Mouse (Mus musculus) v-Abl transformed pro-B cells (cell line): Measurements from ENCODE around the gene Dpm2.

Experiments used
- in situ Hi-C, 2 experiments: fragments of 400-800 bp; cut with MboI; formaldehyde crosslinking; loops; one replicate each; pipeline ENCODE4 v1.15.1; 2025; ENCODE audit not compliant: unreplicated experiment in 2 of 2

Dpm2 gene

DNA sequence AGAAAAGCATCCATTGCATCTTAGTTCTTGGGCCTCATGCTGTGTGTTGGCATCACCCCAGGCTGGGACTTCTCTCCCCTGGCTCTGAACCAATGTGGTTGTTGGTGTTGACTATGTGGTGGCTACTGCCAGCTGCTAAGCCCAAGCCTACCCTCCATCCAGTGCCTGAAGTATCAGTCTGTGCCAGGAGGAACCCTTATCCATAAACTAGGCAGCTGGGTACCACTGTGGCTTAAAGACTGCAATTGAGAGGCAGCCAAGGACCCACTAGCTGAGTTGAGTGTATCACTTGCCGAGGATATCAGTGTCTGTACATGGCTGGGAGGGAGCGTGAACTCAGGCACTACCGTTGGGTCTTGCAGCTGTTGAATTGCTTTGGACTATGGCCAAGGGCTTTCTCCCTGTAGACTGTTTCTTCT, 27.6 kb upstream of the Dpm2 start:
- in situ Hi-C loops, result no loop called here

DNA sequence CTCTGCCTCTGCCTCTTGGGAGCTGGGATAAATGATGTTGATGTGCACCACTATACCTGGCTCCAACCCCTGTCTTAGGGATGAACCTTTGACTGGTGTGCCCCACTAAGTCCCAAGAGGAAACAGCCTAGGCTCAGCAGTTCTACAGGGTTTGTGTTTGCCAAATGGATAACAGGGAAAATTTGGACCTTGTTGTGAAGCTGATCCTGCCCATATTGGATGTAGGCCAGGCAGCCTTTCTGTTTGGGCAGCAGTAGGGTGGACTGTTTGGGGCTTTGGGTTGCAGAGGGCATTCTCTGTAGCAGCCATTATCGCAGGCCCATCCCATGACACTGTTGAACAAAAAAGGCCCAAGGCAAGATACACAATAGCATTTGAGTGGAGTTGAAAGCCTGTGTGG, 23.7 kb upstream of the Dpm2 start:
- in situ Hi-C loops, result no loop called here

DNA sequence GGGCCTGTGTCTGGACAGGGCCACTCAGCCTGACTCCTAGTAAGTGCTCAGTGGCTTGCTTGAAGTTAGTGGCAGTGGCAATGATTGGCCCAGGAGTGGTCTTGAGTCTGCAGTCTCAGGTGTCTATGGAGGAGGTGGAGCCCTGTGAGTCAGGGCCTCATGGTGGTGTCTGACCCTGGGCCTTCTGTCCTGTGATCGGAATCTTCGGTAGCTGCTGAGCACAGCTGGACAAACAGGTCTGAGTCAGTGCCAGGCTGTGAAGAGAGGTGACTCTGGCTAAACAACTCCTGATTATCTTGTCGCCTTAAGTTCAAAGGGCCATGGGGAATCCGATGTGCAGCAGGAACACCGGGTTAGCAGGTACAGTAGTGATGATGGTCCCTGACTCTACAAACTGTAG, 23.3 kb upstream of the Dpm2 start:
- in situ Hi-C loops, result no loop called here

DNA sequence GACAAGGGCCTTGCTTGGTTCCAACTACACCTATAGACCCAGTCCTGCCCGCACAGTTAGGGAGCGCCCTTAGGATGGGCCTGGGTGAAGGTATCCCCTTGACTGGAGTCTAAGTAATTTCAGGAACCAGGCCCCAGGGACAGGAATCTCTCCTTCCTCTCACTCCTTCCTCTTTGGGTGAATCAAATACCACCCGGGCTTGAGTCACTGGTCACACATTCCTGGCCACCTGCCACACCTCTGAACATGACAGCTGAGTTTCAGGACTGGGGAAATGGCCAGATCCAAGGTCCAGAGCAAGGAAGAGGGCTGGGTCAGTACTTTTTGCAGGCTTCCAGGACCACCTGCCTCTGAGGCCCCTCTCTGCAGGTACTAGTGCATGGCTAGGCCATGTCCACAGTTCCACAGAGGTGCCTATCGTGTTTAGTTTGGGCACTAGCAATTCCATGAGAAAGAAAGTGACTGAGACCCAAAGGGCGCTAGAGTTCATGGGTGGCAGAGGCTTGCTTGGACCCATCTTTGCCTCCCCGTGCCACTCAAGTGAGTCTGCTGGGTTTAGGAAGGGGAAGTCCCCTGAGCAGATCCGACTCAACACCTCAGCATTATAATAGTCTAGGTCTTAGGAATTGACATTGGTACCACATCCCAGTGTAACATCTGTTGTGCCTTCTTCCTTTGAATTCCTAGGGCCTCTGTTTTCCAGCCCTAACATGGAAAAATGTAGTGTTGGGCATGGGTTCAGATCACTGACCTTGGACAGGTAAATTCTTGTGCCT, 22.5 kb upstream of the Dpm2 start:
- in situ Hi-C loops, result no loop called here

DNA sequence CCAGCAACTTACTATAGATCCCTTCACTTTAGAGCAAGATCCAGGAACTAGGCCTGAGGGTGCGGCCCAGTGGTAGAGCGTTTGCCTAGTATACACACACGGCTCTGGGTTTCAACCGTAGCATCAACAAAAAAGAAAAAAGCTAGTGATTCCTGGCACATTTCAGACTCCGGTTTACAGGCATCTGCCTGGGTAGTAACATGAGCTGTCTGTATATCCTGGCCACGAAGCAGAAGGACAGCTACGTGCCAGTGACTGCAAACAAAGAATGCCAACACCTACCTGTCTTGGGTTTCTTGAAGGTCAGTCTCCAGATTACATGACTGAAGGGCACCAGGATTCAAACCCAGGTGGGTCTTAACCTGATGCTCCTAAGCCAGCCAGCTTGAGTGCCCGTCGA, 21.5 kb upstream of the Dpm2 start:
- in situ Hi-C loops, result no loop called here

DNA sequence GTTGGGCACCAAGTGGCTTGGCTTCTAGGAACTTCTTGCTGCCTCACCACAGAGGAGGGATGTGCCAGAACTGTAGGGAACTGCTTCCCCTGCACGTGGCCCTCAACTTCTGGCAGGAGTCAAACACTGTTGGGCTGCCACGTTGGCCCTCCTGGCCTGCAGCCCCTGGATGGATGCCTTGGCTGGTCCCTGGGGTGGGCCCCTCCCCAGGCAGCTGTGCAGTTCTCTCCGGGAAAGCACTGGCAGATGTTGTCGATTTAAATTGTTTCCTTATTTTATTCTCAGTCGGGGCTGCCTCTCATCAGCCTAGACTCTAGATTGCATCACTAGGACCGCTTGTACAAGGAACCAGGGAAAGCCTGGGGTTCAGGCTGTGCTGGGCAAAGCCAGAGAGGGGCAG, 20.9 kb upstream of the Dpm2 start:
- in situ Hi-C loops, result no loop called here

DNA sequence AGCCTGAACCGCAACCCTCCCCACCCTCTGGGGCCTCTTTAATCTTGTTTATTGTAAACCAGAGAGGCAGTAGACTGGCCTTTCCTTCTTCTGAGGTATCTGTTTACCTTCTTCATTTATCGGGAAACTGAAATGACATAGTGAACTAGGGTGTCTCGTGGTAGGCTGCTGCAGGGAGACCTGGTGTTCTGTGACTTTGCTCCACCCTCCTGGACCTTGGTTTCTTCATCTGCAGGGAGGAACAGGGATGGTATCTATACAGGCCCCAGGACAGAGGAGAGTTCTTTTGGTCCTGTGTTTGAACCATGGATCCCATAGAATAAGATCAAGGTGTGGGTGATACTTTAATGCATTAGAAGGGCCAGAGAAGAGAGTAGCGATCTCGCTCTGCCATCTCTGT, 19.4 kb upstream of the Dpm2 start:
- in situ Hi-C loops, result no loop called here

DNA sequence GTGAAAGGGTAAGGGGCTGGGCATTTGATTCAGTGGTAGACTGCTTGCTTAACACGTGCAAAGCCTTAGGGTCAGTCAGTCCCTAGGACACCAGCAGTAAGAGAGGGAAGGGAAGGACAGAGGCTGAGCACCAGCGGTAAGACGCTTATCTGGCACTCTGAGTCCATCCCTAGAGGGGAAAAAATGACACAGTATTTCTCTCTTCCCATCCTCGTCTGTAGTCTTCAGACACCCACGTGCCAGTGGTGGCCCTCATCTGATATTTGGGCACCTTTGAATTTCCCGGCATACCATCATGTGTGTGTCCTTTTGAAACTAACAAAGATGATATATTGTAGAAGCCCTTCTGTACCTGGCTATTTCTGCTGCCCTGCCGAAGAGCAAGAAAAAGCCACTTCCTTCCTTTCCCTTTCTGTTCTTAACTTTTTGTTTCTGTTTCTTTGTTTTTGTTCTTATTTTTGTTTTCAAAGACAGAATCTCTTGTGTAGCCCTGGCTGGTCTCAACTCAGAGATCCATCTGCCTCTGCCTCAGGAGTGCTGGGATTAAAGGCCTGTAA, 17.0 kb upstream of the Dpm2 start:
- in situ Hi-C loops, result no loop called here

DNA sequence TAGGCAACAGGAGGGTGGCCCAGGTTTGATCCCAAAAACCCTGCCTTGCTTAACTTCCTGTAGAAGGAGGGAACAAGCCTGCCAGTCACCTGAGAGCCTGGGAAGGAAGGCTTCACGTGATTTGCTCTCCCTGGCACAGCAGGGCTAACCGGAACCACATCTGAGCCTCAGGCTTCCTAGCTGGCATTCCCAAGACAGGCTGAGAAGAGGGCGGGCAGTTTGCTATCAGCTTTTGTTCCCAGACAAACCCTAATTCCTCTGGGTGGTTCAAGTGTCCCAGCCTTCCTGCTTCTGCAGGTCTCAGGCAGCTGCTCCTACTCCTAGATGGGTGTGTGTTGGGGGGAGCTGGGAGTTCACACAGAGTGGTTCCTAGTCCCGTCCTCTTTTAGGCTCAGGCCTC, 15.2 kb upstream of the Dpm2 start:
- in situ Hi-C loops, result no loop called here

DNA sequence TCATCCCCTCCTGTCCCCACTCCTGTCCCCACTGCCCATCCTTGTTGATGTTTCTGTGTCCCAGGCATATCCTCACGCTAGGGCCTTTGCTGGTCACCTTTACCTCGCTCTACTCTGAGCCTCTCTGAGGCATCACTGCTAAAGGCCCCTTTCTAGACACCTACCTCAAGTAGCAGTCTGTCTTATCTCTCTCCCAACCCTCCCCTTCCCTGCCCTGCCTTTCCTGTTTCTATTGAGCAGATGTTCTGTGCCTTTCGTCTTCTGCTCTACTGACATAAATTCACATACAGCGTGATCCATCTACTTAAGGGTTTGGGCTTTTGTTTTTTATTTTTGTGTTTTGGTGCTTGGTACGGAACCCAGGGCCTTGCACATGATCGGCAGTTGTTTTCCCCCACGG, 14.6 kb upstream of the Dpm2 start:
- in situ Hi-C loops, result no loop called here

DNA sequence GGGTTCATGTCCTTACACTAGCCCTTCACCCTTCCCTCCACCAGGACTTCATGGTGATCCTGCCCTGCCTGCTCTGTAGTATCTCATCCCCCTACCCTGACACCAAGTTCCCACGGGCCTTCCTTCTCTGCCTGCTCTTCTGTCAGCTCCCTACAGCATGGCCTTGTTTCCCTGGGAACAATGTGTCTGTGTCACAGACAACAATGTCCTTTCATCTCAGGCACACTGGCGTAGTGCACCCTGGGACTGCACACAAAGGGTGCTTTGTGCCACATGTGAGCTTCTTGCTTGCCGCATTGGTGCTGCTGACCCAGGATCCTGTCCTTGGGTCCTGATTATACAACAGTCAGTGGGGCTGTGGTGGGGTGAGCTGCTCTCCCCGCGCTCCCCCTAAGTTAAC, 11.1 kb upstream of the Dpm2 start:
- in situ Hi-C loops, result no loop called here

DNA sequence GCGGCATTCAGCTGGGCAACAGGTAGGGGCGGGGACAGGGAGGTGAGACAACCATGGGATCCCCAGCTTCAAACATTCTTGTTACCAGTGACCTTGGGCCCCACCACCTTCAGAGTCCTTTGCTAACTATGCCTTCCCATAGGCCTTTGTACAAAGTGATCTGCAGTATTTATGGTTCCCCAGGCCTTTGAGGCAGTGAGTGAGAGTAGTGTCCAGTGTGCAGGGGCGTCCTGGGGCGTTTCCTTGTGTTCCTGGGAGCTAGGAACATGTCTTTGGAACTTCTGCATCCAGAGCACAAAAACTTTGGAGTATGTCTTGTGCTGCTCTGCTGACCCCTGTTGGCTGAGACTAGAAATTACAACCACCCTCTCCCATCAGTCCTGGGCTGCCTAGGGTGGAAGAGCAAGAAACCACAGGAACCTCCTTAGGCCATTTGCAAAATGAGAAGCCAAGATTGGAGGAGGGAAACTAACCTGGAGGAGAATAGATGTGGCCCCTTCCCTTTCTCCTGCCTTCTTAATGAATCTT, 4.1 kb upstream of the Dpm2 start:
- in situ Hi-C loops, result loop anchor here (5.0 kb wide), 4 partner anchors 34 to 264 kb away; partner anchors contain the start of gene Ptges2 (in 1 of the 2)

DNA sequence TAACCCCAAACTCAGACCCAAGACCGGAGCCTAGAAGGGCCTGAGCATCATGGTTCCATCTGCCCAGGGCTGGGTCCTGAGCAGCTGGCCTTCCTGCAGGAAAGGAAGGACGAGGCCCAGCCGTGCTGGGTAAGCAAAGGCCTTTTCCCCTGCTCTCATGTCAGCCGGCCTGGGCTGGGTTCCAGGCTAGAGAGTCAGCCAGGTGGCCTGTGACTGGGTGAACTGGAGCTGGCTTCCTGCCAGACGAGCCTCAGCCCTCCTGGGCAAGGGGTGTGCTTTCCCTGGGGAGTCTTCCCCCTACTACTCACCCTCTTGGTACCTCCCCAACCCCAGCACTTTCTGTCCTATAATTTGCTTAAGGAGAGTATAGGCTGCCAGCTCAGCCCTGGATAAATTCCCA, 2.5 kb upstream of the Dpm2 start:
- in situ Hi-C loops, result loop anchor here (5.0 kb wide), 4 partner anchors 36 to 266 kb away; partner anchors contain the start of gene Ptges2 (in 1 of the 2)

DNA sequence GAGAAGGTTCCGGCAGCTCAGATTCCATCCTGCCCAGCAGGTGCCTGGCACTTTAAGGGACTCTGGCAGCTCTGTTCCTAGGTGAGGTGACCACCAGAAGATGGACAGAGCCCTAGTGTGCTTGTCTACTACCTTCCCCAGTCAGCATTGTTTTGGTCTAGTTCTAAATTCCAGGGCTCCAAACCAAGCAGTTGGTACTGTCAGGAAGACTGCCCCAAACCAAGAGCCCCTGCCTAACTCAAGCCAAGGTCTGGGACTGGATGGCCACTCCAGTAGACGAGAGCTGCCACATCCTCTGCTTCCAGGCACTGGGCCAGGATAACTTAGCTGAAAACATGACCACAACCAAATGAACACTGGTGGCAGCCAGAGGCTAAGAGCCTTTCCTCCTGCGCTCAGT, 1.7 kb upstream of the Dpm2 start:
- in situ Hi-C loops, result loop anchor here (5.0 kb wide), 4 partner anchors 37 to 267 kb away; partner anchors contain the start of gene Ptges2 (in 1 of the 2)

DNA sequence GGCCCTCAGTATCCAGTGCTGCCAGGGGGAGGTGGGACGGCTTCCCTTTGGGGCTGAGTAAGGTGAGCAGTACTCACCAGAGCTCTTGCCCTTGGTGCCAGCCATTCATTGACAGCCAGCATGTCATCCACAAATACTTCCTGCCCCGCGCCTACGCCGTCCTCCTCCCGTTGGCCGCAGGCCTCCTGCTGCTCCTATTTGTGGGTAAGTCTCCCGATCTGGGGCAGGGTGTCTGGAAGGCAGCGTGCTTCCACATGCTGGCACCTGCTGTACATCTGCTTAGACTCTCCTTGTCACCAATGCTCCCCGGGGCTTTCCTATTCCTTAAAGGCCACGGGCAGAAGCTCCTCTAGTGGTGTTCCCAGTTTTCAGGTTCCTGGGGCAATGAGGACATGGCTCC, 1.5 kb downstream of the Dpm2 start:
- in situ Hi-C loops, result no loop called here

DNA sequence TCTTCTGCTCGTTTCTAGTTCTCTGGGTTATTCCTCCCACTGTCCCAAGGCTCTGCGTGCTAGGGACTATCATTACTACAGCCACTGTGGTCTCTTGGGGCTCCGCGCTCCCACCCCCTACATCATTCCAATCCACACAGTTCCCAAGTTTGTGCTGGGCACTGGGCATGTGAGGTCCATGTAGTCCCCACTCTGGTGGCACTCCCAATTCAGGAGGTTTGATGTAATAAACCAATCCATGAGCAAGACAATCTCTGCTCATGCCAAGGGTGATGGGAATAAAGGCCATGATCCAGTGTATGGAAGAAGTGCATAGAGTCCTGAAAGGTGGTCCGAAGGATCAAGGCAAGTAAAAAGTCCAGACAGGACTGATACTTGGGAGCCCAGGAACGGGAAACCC, 3.8 kb downstream of the Dpm2 start, which contains the start of gene Pip5kl1:
Gene Pip5kl1, plus strand, starts transcription at position 301 of the 400 bp plus-strand sequence.
- in situ Hi-C loops, result no loop called here

DNA sequence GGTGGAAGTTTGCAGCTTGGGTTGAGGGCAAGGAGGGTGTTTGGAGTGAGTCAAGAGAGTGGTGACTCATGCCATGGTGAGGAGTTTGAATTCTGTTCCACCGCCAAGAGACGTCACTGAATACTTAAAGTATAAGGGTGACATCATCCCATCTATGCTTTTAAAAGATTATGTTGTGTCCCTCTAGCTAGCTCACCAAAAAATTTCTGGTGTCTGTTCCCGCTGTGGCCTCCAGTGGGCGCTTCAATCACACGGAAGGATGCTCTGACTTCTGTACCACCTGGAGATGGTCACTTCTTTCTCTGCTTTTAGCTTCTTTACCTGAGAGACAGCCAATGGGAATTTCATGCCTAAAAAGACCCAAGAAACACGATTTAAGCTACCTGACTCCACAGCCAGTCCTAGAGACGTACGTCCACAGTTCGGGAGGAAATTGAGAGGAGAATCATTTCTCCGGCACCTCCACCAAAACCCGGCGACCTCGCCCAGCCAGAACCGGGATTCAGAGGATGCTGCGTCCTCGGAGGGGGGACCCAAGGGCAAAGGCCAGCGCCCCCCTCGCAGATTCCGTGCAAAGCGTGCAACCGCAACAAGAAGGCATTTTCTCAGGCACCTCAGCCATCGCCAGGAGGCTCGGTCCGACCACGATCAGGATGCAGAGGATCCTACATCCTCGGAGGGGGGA, 4.4 kb downstream of the Dpm2 start:
- in situ Hi-C loops, result loop anchor here in 1 of 2 experiments (25.0 kb wide), 1 partner anchor 112 kb away; no protein-coding TSS in a partner anchor

DNA sequence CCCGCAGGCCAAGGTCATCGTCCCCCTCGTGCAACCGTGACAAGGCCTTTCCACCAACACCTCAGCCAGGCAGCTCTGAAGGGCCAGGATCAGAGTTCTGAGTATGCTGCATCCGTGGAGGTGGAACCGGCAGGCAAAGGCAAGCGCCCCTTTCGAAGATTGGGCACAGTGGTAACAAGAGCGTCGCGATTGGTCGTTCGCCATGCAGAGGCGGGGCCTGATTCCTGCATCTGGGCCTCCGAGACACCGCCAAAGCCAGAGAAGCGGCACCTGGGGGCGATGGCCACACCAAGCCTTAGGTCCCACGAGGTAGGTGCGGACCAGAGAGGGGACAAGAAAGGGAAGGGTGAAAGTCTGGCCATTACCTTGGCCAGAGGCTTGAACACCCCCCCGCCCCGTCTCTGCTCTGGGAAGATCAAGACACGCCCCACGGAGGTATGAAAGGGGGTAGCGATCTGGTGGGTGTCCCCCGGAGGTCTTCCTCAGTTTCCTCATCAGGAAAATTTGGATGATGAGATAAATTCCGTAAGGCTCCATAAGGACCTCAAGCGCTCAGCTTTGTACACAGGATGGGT, 5.0 kb downstream of the Dpm2 start, which contains the start of gene 9430097D07Rik:
Gene 9430097D07Rik, minus strand, starts transcription at position 99 of the 575 bp plus-strand sequence.
- in situ Hi-C loops, result loop anchor here in 1 of 2 experiments (25.0 kb wide), 1 partner anchor 112 kb away; no protein-coding TSS in a partner anchor

DNA sequence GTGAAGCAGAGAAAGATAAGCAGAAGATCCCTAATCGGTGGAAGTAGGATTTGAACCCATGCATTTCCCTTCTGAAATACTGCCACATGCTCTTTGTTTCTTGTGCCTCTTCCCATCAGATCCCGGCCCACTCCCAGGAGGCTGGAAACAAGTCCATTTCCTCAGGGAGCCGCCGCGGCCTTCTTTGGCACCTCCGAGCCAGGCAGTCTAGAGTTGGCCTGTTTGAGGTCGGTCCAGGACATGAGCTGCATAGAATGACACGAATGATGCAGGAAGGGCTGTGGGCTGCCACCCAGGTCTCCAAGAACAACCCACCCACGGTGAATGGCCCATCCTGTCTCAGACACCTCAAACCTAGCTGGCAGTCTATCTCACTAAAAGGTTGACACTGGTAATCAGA, 5.9 kb downstream of the Dpm2 start:
- in situ Hi-C loops, result loop anchor here in 1 of 2 experiments (25.0 kb wide), 1 partner anchor 111 kb away; no protein-coding TSS in a partner anchor
